Mouse (Mus musculus): ENCODE measurements around the gene Olfr414.

Gene Olfr414

GRCm38 (mm10) chr1:174423764-174424163 lies at the start of gene Olfr414:
Olfr414 (plus strand) TSS chr1:174424064.
- no peak for DNase-seq

- no peak for DNase-seq
Observed at GRCm38 (mm10) chr1:174390746-174391145, 33.1 kb upstream of the Olfr414 start, which contains the start of gene Olfr248. Olfr248 (plus strand) TSS chr1:174391046.

- DNase-seq, result no peak
Observed at GRCm38 (mm10) chr1:174422959-174423358, 905 bp upstream of the Olfr414 start.

- DNase-seq, result no peak
Observed at GRCm38 (mm10) chr1:174426180-174426986, 2.5 kb downstream of the Olfr414 start.

GRCm38 (mm10) chr1:174427402-174427801 lies 3.5 kb downstream of the Olfr414 start:
- DNase-seq, result no peak

- DNase-seq, result no peak
Observed at GRCm38 (mm10) chr1:174428407-174428806, 4.5 kb downstream of the Olfr414 start.

GRCm38 (mm10) chr1:174434121-174434520 lies 10.3 kb downstream of the Olfr414 start:
- no peak for DNase-seq

GRCm38 (mm10) chr1:174441782-174442181 lies 17.9 kb downstream of the Olfr414 start, which contains the start of gene Olfr220:
Olfr220 (plus strand) TSS chr1:174442082.
- DNase-seq, result no peak

GRCm38 (mm10) chr1:174455100-174455499 lies 31.2 kb downstream of the Olfr414 start:
- no peak for DNase-seq

GRCm38 (mm10) chr1:174465385-174465784 lies 41.5 kb downstream of the Olfr414 start:
- DNase-seq, result no peak

- DNase-seq, result no peak
Observed at GRCm38 (mm10) chr1:174466240-174466639, 42.4 kb downstream of the Olfr414 start.

- peak; percentile 14 for DNase-seq
Observed at GRCm38 (mm10) chr1:174469736-174470135, 45.9 kb downstream of the Olfr414 start.

GRCm38 (mm10) chr1:174482567-174482966 lies 58.7 kb downstream of the Olfr414 start:
- no peak for DNase-seq
